Mouse (Mus musculus) embryo, embryonic 10.5 days (tissue): ENCODE measurements around the gene Kcnip1.

Experiments used
- DNase-seq: peaks from one replicate; pipeline ENCODE4 v3.0.0-alpha.2; 2015; ENCODE audit warnings: low spot score

Gene Kcnip1

DNA sequence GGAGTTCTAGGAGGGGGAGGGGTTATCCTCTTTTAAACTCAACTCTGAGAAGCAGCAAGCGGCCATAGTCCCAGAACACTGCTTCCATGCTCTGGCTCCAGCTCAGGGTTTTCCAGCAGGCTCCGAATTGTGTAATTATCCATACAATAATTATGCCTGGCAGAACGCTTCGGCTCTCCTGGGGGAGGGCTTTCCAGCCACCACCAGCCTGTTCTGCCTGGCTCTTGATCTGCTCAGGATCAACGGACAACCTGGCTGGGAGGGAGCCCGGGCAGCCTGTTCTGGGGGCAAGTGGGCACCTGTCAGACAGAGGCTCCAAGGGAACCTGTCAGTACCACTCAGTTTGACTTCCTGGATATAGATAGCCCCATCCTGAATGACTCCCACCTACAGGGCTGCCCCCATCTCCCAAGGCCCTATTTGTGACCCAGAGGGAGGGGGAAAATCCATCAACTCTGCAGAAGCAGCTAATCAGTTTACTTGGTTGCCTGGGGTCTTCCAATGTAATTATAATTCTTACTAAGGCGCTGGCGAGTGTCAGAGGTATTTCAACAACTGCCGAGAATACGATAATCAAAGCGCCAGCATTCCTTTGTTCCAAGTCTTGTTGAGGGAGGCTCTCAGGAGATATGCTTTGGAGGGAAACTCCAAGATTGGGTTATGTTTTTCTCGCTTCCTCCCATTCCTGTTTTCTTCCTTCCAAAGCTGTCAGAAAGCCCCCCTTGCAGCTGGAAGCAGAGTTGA, 165.7 kb downstream of the Kcnip1 start:
- no peak for DNase-seq

DNA sequence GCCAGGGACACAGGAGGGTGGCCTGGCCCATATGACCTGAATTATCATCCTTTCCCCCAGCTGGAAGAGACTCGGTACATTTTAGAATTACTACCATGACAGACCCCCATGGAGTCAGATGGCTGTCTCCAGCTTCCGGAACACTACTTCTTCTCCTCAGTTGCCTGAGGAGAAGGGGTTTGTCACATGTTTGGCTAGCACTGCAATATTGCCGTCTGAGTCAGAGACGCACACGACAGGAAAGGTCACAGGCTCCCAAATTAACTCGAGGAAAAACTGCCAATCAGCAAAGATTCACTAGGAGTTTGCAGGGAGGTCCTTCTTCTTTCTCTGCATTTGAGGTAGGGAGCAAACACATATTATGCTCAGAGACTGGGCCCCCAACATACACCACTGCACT, 168.2 kb downstream of the Kcnip1 start:
- no peak for DNase-seq

GRCm38 (mm10) chr11:33821331-33821730, 171.6 kb downstream of the Kcnip1 start:
- DNase-seq: no peak

GRCm38 (mm10) chr11:33820876-33821275, 172.1 kb downstream of the Kcnip1 start:
- DNase-seq: no peak

DNA sequence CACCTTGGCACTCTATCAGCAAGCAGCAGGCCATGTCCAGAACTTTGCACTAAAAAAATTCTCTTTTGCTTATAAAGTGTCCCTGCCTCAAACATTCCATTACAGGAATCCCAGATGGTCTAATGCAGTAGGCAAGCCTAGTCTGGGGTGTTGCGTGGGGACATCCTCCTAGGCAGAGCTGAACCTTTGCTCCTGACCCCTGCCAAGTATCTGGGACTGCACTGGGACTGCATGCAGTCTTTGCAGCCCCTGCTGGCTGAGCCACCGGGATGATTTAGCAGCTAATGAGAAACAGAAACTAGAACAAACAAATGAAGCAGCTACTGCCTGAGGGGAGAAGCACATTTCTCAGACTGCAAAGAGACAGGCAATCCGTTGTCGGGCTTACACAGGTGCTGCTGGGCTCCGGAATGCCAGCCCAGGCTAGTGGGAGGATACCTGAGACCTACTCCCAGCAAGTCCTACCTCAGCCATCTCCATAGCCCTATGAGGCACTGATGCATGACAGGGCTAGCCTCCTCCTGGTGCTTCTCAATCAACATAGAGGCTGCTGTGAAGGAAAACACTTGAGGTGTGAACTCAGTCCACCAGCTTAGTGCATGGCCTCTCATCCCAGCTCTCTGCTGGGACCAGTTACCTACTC, 174.0 kb downstream of the Kcnip1 start:
- DNase-seq: peak; percentile 46

DNA sequence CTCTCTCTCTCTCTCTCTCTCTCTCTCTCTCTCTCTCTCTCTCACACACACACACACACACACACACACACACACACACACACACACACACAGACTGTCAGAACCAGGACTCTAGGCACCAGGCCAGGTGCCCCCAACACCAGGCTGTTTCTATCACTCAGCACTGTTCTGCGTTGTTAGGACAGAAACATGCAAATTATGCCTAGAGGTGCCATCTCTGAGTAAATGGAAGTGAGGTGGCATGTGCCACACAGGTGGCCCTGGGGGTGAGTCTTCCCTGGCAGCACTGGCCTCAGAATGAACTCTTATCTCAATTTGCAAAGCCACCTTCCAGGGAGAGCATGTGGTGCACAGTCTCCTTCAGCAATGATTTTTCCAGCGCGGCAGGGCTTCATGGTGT, 176.9 kb downstream of the Kcnip1 start:
- DNase-seq: no peak

GRCm38 (mm10) chr11:33810105-33810504, 182.8 kb downstream of the Kcnip1 start:
- DNase-seq: peak; percentile 29

GRCm38 (mm10) chr11:33803093-33803492, 189.9 kb downstream of the Kcnip1 start:
- DNase-seq: no peak

GRCm38 (mm10) chr11:33800436-33801088, 192.4 kb downstream of the Kcnip1 start:
- DNase-seq: no peak

DNA sequence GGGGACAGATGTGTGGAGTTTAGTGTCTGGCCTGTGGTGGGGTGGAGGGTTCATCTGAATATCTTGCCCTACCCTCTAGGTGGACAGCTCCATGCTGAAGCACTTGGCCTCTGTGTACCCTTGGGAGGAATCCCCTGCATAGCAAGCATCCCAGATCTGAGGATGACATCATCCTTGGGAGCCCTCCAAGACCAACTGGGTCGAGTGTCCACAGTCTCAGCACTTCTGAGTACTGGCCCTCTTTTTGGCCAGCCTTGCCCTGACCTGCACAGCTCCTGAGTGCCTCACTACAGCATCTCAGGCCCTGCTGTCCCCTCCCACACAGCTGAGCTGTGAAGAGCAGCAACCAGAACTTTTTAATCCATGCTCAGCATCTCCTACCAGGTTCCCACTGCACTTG, 193.0 kb downstream of the Kcnip1 start:
- no peak for DNase-seq

- no peak for DNase-seq
Measured at GRCm38 (mm10) chr11:33798094-33798648, 194.8 kb downstream of the Kcnip1 start.

GRCm38 (mm10) chr11:33787362-33787761, 205.6 kb downstream of the Kcnip1 start:
- peak; percentile 83 for DNase-seq

DNA sequence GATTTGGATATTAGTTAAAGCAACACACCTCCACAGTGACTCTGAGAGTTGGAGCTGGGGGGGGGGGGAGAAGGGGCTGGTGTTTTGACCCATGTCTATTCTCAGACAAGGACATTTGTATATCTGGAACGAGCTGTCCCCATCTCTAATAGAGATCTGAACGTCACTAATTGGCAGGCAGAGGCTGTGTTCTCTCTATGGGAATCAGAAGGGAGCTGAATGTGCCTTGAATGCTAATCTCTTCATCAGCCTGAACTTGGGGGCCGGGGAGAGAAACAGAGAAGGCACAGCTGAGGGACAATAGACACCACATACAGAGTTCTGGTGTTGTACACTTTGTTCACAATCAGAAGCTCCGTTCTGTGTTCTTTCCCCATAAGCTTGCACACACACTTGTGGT, 206.4 kb downstream of the Kcnip1 start:
- DNase-seq: no peak

DNA sequence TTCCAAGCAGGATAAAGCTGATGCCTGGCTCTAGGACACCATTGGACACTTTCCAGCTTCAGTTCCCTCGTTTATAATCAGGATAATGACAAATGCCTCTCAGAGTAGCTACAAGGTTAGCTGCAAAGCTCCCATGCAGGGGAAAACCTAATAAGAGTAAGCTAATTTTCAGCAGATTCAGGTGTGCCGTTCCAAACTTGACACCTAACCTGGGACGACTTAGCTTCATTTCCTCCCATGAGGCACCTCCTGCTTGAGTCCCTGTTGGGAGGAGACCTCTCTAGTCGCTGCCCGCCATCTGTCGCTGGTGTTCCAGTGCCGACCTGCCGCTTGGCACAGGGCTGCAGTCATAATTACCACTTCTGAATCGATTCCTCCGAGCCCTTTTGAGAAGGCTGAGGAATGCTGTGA, 211.4 kb downstream of the Kcnip1 start:
- DNase-seq: no peak

GRCm38 (mm10) chr11:33780263-33780662, 212.7 kb downstream of the Kcnip1 start:
- DNase-seq: no peak

DNA sequence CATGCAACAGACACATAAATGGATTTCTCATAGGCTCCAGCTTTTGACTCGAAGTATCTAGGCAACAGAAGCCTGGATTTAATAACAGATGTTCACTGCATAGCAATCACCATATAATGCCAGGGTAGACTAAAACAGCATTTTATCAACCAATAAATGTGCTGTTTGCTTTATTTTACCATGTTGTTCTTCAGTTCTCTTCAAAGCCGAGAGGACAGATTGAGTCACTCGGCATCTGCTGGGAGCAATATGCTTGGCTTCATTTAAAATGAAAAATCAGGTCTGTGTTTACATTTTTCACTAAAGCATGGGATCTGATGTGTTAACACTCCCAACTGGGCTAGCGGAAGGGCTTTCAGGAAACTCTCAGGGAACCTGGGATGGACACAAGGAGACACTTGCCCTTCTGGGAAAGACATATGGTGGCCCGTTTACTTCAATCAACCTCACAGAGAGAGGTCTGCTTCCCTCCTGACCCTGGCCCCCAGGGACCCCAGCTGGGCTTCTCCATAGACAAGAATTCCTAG, 220.3 kb downstream of the Kcnip1 start:
- DNase-seq: no peak

DNA sequence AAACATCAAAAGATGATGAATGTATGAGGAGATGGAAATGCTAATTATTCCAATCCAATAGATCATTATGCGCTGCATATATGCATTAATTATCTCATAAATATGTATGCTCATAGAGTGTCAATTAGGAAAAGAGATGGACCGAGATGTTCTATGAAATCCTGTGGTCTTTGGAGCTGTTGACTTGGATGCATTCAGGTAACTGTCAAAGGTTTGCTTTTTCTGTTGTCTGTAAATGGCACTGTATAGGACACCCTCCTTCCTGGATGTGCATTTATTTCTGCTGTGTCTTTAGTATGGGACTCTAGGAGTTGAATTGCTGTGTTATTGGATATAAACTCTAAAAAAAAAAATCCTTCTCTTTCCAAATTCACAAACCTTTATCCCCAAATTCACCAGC, 220.9 kb downstream of the Kcnip1 start:
- DNase-seq: no peak

- no peak for DNase-seq
Measured at GRCm38 (mm10) chr11:33766976-33767938, 225.7 kb downstream of the Kcnip1 start.

DNA sequence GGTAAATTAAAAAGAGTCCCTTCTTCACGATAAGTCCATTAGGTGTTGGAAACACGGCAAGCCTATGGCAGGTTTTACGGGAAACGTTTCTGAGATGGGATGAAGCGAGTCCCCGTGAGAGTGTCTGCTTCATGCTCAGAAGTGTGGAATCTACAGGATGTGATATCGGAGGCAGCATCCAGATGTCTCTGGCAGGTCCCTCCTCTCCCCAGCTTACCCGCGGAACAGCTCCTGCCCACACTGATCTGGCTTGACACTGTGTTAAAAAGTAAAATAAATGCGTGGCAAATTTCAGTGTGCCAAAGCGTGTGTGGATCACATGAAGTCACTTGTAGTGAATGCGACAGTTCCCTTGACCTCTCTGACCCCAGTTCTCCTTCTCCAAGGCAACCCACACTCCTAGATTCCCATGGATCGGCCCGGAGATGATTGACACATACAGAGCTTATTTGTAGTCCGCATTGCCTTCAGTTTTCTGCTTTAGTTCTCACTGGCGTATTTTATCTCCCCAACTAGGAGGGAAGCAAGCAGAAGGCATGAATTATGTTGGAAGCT, 231.7 kb downstream of the Kcnip1 start:
- DNase-seq: no peak

DNA sequence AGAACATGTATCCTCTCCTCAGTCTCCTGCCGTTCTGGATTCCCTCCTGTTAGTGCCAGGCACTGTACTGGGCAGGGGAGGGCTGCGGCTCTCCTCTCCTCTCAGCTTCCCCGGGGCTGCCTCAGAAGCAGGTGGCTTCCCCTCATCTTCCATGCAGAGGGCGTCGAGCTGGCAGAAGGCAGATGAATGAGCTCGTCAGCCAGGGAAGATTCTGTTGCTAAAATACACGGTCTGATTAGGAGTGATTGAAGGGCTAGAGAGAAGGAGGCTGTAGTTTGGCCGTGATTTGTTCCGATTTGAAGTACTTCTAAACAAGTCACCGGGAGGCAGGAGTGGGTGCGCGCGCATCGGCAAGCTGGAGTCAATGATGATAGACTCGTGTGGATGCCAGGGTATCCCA, 236.3 kb downstream of the Kcnip1 start:
- DNase-seq: no peak

DNA sequence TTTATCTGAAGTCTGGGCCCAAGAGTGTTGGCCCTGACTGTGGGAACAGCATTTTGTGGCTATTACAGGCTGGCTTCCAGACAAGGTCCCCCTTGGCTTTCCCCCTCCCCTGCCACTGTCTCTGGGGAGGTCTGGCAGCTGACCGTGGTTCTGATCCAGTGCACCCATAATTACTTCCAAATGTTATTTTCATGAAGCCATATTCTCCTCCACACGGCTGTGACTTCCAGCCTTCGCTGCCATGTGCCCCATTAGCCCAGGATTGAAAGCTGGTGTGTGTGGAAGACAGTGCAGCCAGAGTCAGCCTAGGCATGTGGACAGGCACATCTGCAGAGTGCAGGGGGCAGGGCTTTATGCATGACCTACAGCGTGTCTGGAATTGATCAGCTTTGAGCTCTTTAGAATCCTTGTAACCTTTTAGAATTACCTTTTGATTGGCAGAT, 240.5 kb downstream of the Kcnip1 start:
- DNase-seq: peak; percentile 63
